Mouse (Mus musculus) cerebellum, adult 9-10 months (tissue): ENCODE measurements around the gene P4ha2.

ENCODE experiments used
- DNase-seq: peaks from one replicate; pipeline ENCODE4 v3.0.0; 2022

P4ha2 gene

DNA sequence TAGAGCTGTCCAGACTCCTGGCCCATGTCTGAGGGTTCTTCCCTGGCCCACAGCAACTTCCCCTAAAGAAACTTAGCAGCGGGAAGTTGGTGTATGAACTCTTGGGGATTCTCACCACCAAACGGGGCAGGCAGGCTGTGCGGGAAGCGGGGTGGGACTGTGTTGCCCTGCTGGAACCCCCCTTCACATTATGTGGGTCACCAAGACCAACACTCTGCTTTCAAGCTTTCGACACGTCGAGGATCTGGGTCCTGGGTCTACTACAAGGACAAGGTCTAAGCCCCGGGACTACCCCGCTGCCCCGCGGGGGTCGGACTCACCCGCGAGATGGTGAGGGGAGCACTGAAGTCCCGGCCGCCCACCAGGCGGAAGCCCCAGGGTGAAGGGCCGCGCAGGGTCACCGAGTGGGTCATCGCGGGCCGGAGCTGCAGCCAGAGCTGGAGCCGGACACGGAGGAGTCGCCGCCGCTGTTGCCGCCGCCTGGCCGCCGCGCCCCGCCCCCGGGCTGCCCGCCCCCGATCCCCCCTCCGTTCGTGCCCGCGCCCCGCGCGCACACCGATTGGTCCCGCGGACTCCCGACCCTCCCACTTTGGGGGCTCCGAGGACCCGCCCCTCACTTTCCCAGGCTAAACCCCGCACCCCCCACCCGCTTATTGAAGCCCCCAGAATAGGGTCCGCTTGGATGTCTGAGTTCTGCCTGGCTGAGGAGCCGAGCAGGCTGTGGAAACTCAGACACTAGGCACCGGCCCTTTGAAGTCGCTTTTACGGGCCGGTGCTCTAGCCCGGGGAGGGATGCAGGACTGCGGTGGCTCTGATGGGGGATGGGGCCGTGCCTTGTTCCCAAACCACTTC, 31.1 kb upstream of the P4ha2 start, which contains the start of gene Pdlim4:
Pdlim4 (minus strand) TSS at position 495 of the 852 bp plus-strand sequence.
- DNase-seq: no peak

DNA sequence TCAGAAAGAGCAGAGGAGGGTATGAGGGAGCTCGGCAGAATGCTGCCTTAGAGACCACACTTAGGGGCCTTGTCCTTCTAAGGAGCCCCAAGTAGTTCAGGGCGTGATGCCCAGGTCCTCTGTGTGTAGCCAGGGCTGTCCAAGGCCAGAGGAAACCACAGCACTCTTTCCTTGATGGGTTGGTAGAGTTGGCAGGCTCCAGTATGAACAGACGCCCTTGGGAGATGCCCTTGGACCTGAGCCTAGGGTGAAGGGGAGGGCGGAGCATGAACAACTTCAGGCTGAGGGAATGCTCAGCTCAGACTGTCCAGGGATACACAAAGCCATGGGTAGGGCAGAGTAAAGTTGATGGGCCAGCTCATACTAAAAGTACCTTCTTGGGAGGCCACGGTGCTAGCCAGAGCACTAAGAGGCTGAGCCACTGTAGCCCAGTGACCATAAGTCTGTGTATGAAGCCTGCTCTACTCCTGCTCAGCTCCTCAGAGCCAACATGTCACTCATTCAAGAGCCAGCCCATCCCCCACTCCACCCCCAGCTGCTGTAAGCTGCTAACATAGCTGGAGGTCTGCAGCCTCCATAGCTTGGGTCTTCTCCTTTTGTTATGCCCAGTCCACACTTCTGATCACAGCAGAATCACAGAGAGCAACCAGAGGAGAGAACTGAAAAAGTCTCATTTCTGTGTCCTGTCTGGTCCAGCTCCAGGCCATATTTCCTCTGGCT, 28.0 kb upstream of the P4ha2 start:
- DNase-seq: peak; percentile 60

GRCm38 (mm10) chr11:54073291-54073690, 26.6 kb upstream of the P4ha2 start:
- no peak for DNase-seq

DNA sequence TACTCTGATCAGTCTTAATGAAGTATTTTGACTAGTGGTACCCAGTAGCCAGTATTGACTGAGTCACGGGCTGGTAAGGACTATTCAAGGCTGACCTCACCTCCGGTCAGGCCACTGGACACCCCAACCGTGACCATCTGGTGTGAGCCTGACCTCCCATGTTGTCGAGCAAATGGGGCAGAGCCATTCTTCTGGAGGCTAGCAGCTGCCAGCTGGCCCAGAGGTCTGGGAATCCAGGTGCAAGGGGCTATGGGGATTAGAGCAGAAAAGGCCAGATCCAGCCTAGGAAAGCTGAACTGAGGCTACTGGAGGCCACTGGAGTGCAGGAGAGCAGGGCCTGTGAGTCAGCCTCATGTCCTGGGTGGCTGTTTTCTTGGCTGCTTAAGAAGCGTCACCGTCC, 24.5 kb upstream of the P4ha2 start:
- no peak for DNase-seq

DNA sequence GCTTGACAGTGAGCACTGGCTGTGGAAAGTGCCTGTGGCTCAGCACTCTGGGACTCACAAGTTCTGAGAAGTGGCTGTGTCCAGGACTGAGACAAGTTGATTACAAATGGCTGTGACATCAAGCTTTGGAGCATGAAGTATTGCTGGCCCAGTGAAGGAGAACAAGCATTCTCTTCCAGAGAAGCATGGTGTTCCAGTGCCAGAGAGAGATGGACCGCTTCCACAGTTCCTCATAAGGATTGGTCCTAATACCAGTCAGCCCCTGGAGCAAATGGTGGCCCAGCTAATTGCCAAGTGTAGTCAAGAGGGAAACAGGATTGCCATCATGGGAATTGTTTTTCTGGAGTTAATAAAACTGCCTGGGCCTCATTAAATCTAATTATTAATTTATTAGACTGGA, 23.8 kb upstream of the P4ha2 start:
- no peak for DNase-seq

- no peak for DNase-seq
Measured at GRCm38 (mm10) chr11:54080435-54080834, 19.5 kb upstream of the P4ha2 start.

DNA sequence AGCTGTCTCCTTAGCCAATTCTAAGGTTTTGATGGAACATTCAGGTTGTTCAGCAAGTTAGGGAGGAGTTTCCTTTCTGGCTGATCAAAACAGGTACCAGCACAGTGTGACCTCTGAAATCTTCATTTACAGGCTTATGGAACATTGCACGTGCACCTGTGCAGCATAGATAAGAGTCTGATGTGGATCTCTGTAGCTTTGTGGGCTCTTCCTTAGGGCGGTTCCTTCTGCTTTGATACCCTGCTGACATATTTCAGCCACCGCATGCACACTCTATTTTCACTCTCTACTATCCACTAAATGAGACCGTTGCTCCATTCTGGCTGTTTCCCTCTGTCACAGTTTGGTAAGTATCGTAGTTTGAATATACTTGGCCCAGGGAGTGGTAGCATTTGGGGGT, 17.2 kb upstream of the P4ha2 start:
- DNase-seq: no peak

- no peak for DNase-seq
Measured at GRCm38 (mm10) chr11:54084976-54085375, 14.9 kb upstream of the P4ha2 start.

GRCm38 (mm10) chr11:54085816-54086215, 14.1 kb upstream of the P4ha2 start:
- no peak for DNase-seq

- no peak for DNase-seq
Measured at GRCm38 (mm10) chr11:54088253-54088946, 11.5 kb upstream of the P4ha2 start.

DNA sequence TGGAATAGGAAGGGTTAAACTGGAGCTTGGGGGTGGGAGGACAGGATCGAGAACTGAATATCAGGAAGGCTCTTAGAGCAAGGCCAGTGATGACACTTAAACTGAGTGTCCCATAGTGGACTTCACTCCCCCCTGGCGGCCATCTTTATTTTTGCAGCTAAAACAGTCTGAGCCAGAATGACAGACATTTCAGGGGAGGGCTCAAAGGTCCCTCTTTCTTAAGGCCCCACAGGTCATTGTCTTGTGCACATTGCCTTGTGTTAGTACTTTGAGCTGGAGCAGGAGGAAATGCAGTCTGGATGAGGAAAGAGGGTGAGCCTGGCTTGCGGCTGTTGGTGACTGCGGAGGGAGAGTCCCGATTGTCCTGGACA, 11.0 kb upstream of the P4ha2 start:
- peak; percentile 88 for DNase-seq

- no peak for DNase-seq
Measured at GRCm38 (mm10) chr11:54090091-54090879, 9.6 kb upstream of the P4ha2 start.

GRCm38 (mm10) chr11:54091726-54092125, 8.2 kb upstream of the P4ha2 start:
- DNase-seq: no peak

- no peak for DNase-seq
Measured at GRCm38 (mm10) chr11:54092188-54092587, 7.7 kb upstream of the P4ha2 start.

- DNase-seq: peak; percentile 70
Measured at GRCm38 (mm10) chr11:54093000-54093399, 6.9 kb upstream of the P4ha2 start.

DNA sequence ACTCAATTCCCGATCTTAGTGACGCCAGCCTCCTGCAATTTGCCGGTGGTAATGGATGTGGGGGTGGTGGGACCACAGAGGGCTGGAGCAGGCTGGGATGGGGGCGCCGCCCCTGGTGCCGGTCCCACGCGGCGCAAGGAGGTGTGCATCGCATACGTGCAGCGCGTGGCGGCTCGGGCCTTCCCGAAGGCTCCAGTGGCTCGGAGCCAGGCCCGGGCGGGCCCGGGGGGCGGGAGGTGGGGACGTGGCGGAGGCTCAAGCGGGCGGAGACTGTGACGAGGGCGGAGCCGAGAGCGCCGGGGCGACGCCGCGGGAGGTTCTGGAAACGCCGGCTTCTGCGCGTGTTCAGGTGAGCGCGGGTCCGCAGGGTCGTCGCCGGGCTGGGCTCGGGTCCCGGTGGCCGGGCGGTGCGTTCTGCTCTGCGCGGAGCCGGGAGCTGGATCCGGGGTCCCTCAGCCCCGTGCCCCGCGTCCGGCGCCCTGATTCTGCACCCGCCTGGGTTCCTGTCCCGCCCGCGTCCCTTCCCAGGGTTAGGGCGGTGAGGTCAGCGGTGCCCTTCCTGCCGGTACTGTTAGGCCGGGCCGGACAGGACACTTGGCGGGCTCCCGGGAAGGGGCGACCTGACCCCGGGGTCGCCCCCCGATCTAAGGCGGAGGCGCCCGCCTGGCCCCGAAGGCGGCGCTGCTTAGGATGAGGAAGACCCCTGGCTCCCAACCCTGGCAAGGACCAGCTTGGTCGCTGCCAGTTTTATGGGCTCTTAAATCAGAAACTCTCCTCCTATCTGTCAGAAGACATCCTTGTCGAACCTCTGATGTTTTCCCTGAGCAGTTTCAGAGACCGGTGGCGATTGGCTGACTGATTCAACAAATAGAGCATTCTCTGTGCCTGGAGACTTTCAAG, 1.0 kb downstream of the P4ha2 start:
- no peak for DNase-seq

- no peak for DNase-seq
Measured at GRCm38 (mm10) chr11:54101701-54102100, 1.8 kb downstream of the P4ha2 start.

GRCm38 (mm10) chr11:54102706-54103449, 3.0 kb downstream of the P4ha2 start:
- no peak for DNase-seq

DNA sequence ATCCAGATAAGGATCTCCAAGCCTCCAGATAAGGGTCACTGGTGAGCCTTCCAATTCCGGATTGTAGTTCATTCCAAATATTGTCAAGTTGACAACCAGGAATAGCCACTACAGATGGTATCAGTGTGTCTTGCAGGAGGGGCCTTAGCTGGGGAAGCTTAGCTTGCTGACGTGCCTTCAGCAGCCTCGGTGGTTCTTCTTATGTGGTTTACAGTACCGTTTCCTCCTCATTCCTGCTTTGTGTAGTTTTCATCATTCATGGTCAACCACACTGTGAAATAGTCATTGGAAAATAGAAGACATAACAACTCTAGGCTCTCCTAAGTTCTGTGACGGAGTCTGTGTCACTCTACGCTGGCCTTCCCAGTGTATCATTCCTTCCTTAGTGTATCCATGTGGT, 5.1 kb downstream of the P4ha2 start:
- DNase-seq: no peak

- DNase-seq: no peak
Measured at GRCm38 (mm10) chr11:54106676-54107075, 6.8 kb downstream of the P4ha2 start.

GRCm38 (mm10) chr11:54107239-54107638, 7.3 kb downstream of the P4ha2 start:
- DNase-seq: peak; percentile 66
